Mouse (Mus musculus) spleen, postnatal 0 days (tissue): ENCODE measurements around the gene Gm9945. TPM values are rescaled to one million over a fixed set of nuclear protein-coding genes. Genes with fewer than 3 reads are reported as not detected.

Experiments
- polyA plus RNA-seq: library from polyadenylated mRNA; unstranded; fragments of >200 nt; fragmentation: Nextera tagmentation; extraction: Ambion mirVana; gene quantifications from 2 replicates; pipeline ENCODE4 v1.2.1, GENCODE M21; 2015

Gene Gm9945
- polyA plus RNA-seq = 0.87 and 1.1 TPM in 2 replicates

DNA sequence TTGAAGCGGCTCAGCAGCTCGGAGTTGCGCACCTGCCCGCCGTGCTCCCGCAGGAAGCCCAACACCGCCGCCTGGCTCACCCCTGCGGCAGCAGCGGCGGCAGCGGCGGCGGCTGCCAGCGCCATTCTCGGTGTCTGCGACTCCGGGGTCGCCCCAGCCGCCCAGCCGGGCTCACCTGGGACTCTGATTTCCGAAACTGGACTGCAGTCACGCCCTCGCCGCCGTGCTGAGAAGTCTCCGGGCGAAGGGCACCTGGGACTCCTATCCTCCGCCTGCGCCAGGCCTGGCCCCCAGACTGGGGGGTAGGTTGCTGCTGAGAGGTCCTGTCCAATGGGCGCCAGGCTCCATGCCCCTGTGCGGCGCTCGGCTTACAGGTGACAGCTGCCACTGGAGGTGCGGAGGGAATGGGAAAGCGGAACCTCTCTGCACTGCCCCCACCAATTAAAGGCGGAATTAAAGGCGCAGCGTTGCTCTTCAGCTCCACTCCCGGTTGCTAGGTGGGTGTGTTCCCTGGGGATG, at the start of gene Gm9945, which contains the start of gene Sowaha:
Gene Gm9945 (plus strand): TSS at position 384 of the 519 bp plus-strand sequence.
Gene Sowaha (minus strand): TSS at position 492 of the 519 bp plus-strand sequence.

DNA sequence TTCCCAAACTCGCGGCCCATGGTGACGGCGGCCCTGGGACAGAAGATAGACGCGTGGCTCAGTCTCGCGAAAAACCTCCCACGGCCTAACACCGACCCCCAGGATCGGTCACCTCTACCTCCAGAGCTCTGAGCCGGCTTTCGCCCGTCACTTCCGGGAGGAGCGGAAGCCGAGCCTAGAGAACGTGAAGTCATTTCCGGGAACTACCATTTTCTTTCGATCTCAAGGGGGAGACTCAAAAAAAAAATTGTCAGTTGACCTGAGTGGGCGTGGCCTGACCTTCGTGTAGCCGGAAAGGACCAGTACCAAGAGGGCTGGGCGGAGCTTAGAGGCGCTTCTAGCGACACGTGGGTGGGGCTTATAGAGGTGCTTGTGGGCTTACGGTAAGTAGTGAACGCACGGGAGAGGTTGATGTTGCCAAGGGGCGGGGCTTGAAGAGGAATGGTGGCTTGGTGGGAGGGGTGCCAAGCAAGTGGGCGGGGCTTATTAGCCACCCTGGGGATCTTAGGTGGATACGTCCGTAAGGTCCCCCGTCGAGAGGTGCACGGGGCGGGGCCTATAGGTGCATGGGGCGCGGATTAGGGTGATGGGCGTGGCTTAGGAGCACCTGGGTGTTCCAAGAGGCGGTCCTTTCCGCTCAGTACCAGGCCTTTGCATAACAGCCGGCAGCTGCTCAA, 49.2 kb upstream of the Gm9945 start, which contains the start of the genes Uqcrq and Gdf9:
Gene Uqcrq (minus strand): TSS at position 162 of the 677 bp plus-strand sequence.
Gene Gdf9 (plus strand): TSS at position 354 of the 677 bp plus-strand sequence.

DNA sequence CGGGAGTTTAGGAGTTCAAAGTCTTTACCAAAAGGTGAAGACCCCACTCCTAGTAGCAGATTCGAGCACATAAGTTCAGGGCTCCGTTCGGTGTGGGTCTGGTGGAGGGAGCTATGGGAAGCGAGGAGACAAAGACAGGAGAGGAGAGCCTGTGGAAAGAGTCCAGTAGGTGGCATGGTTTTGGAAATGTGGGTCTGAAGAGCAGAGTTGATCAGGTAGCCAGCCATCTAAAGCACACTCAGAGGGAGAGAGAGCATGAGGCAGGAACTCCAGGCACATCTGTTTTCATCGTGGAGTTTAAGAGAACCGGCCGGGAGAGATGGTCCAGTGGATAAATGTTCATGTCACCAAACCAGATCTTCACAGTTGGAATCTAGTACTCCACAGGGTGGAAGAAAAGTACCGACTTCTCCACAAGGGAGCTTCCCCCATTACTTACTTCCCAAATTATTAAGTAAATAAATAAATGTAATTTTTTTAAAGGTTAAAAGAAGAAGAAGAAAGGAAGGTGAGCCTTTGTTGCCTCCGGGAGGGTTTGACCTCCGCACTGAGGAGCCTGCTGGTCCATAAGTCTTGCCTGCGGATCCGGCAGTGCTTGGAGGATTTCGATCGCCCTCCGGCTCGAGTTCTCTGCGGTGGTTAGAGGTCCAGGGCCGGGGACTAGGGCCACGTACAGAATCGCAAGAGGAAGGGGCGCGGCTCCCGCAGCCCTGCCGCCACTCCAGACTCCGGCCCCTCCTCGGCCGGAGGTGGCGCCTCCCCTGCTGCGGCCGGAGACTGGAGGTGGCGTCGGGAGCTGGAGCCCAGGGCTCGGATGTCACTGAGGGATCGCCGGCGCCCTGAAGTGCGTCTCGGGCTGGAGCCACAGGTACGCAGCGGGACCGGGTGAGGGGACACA, 23.2 kb upstream of the Gm9945 start, which contains the start of the genes Gm10447 and Shroom1:
Gene Gm10447 (minus strand): TSS at position 637 of the 898 bp plus-strand sequence.
Gene Shroom1 (plus strand): TSS at position 732 of the 898 bp plus-strand sequence.

DNA sequence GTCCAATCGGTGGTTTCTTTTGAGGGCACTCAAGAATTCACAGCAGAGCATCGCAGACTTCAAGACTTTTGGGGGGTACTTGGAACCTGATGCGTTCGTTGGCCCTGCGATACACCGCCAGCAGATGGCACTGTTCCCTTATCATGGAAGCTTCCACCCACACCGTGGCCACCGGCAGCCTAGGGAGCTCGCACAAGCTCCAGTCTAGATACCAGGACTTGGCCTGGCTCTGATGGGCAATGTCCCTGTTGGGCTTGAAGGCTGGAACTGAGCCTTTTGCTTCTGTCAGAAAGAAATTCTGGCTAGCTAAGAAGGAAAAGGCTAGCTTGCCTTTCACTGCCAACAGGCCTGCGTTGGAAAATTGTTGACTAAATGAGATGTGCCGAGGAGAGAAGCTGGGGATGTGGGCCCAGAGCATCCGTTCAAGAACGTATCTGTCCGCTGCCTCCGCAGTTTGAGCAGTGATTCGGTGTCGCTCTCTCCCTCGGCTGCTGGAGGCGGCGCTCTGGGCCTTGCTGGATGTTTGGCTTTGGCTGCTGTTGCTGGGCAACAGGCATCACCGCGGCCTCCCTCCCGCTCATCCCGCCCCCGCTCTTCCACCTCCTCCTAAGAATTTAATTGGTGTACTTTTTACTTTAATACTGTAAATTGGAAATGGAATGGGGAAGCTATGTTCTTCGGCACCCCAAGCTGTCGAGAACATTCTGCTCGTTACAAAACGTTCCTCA, 9.8 kb upstream of the Gm9945 start, which contains the start of gene Gm9837:
Gene Gm9837 (minus strand): TSS at position 512 of the 728 bp plus-strand sequence.

DNA sequence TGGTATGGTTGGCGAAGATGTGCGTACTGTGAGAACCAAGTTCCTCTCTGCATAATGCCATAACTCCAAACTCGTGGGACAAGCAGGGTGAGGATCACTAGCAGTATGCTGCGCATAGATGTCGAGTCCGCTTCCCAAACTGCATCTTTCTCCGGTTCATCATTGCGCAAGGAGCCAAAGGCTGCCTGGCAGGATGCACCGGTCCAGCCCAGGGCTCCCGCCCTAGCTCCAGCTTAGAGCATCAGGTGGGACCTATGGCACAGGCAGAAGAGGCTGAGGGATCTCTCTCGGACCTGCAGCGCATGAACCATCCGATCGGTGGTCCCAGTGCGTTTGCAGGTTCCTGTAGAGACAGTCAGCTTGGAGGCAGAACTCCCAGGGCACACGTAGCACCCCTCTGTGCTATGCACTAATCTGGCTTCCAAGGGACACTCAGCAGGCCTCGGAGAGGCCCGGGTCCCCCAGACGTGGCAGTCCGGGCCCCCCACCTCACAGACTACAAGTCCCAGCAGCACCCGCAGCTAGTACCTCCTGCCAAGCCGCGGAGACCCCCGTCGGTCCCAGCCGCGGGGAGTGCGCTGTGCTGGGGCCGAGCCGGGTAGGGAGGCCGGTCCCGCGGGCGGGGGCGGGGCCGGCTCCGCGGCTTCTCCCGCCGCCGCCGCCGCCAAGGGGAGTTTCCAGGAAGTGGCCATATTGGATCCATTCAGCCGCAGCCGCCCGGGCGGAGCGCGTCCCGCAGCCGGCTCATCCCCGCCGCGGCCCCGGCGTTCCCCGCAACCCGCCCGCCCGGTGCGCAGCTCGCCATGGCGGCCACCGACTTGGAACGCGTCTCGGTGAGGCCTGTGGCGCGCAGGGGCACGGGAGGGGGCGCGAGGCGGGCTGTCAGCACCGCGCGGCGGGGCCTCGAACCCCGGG, 39.5 kb downstream of the Gm9945 start, which contains the start of gene Sept8:
Gene Sept8 (plus strand): TSS at position 51 of the 915 bp plus-strand sequence.

Other genes starting within 250 kb of the Gm9945 start
- gene Hspa4, start 179.7 kb upstream of the Gm9945 start, polyA plus RNA-seq = 57.7 TPM in 2 replicates
- gene Zcchc10, start 155.5 kb upstream of the Gm9945 start, polyA plus RNA-seq = 16.6 and 17.1 TPM in 2 replicates
- 13.4 and 17.5 TPM in 2 replicates for gene Aff4, start 129.3 kb upstream of the Gm9945 start, polyA plus RNA-seq
- gene Leap2, start 57.0 kb upstream of the Gm9945 start, polyA plus RNA-seq = 0.27 TPM in 1 of 2 replicates, not detected in the other
- gene Uqcrq, start 49.3 kb upstream of the Gm9945 start, polyA plus RNA-seq = 515 and 595 TPM in 2 replicates
- 0.45 and 0.58 TPM in 2 replicates for gene Gdf9, start 49.1 kb upstream of the Gm9945 start, polyA plus RNA-seq
- gene Gm10447, start 23.1 kb upstream of the Gm9945 start, polyA plus RNA-seq = not detected in 2 replicates
- 0.13 and 0.22 TPM in 2 replicates for gene Shroom1, start 23.0 kb upstream of the Gm9945 start, polyA plus RNA-seq
- not detected in 2 replicates for gene Gm9837, start 9.7 kb upstream of the Gm9945 start, polyA plus RNA-seq
- gene Sowaha, start 108 bp downstream of the Gm9945 start, polyA plus RNA-seq = 15.1 and 15.2 TPM in 2 replicates
- 27.8 and 29.4 TPM in 2 replicates for gene Sept8, start 39.1 kb downstream of the Gm9945 start, polyA plus RNA-seq
- gene Kif3a, start 87.2 kb downstream of the Gm9945 start, polyA plus RNA-seq = 18.1 and 19.0 TPM in 2 replicates
- 2.4 and 3.7 TPM in 2 replicates for gene Il4, start 138.5 kb downstream of the Gm9945 start, polyA plus RNA-seq
- gene Il13, start 154.5 kb downstream of the Gm9945 start, polyA plus RNA-seq = not detected in 2 replicates
- 28.2 and 30.8 TPM in 2 replicates for gene Rad50, start 227.2 kb downstream of the Gm9945 start, polyA plus RNA-seq
- gene Il5, start 240.6 kb downstream of the Gm9945 start, polyA plus RNA-seq = not detected in 2 replicates